Mouse (Mus musculus): ENCODE measurements around the gene Mmp21.

GRCm38 (mm10) chr7:133715387-133715786 lies 35.5 kb upstream of the Mmp21 start:
- TF ChIP-seq MYOD1 (IDR thresholded peaks at IDR 0.05; ENCODE audit: control insufficient read depth in 1 of 3, insufficient read length in 2 of 3, low read depth in 2 of 3) (no peak), POLR2A (IDR thresholded peaks at IDR 0.05; ENCODE audit: insufficient read length, low read depth) (no peak), E2F4 (IDR thresholded peaks at IDR 0.05; ENCODE audit: insufficient read depth) (no peak), MAX (IDR thresholded peaks at IDR 0.05; ENCODE audit: low read depth) (no peak), POLR2AphosphoS2 (IDR thresholded peaks at IDR 0.05; ENCODE audit: insufficient read length, low read depth) (no peak), TCF12 (IDR thresholded peaks at IDR 0.05; ENCODE audit: insufficient read depth, poor library complexity, severe bottlenecking) (no peak), MYOG (IDR thresholded peaks at IDR 0.05; ENCODE audit: control insufficient read depth in 1 of 3, insufficient read depth in 1 of 3, insufficient read length in 2 of 3, low read depth in 2 of 3) (no peak), TCF3 (IDR thresholded peaks at IDR 0.05; ENCODE audit: insufficient read length, low read depth) (no peak), USF1 (IDR thresholded peaks at IDR 0.05; ENCODE audit: low read depth) (no peak)
